Mouse (Mus musculus): ENCODE measurements around the gene Ttc3.
A peak's percentile ranks its signal among the peaks of the same experiment; 100 is the strongest.

Ttc3 gene

DNA sequence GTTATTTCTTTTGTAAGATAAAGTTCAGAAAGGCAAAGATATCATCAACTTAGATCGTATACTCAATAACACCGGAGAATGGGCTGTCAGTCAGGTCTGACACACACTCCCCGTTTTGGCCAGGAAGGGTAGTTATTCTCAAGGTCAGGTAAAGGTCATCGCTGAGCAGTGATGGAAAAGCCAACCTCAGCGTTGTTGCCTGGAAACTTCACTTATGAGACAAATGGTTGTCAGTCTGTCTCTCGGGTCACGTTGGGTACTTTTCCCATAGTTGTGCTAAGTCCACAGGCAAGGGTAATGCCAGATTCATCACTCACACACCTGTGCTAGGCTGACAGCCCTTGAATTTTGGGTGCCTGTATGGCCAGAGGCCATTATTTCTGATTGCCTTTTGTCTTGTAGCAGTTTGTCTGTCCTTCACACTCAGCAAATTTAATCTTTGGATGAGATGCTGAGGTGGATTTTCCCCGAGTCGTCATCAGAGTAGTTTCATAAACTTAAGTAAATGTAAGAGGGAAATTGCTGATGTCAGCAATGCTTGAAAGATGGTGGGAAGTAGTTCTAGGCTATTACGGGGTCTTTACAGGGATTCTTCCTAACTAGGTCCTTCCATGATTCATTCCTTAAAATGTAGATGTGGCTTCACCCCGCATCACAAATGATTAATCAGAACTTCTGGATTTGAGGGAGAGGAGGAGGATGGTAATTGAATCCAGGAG lies 13.5 kb upstream of the Ttc3 start:
- ATAC-seq (ENCODE audit: insufficient number of reproducible peaks, low FRiP score, low TSS enrichment), result no peak

- ATAC-seq (ENCODE audit: insufficient number of reproducible peaks, low FRiP score, low TSS enrichment), result no peak
These were observed 12.3 kb upstream of the Ttc3 start for GRCm38 (mm10) chr16:94358091-94358490.

GRCm38 (mm10) chr16:94360578-94361350 lies 9.7 kb upstream of the Ttc3 start:
- ATAC-seq (ENCODE audit: insufficient number of reproducible peaks, low FRiP score, low TSS enrichment), result no peak

GRCm38 (mm10) chr16:94362174-94362873 lies 8.1 kb upstream of the Ttc3 start:
- ATAC-seq (ENCODE audit: insufficient number of reproducible peaks, low FRiP score, low TSS enrichment), result no peak

DNA sequence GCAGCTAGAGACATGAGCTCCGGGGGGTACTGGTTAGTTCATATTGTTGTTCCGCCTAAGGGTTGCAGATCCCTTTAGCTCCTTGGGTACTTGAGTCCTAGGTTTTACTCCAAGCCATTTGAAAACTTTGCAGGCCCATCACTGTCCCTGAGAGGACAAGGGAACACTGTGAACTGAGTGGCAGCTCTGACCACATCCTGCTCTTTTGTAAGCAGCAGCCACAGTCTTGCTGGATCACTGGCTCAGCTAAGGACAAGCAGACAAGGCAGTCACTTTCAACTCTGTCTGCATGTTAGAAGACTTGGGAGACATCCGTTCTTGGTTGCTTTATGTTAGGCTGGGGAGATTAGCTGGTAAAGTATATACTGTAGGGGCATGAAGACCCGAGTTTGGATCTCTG lies 6.6 kb upstream of the Ttc3 start:
- ATAC-seq (ENCODE audit: insufficient number of reproducible peaks, low FRiP score, low TSS enrichment), result no peak

DNA sequence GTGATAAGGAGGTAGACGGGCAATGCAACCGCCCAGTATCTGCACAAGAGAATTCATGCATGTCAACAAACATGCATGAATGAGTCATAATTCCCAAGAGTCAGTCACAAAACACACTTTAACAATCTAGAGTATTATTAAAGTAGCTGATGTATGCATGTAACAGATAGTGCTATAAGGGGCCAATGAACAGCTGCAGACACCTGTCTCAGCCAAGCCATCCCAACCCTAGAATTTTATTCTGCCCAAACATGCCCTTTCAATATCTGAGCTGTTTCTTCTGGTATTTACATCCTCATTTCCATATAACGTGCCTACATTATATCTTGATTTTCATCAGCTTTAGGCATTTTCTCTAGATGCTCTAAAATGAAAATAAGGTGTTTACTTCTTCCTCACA lies 5.0 kb upstream of the Ttc3 start:
- ATAC-seq (ENCODE audit: insufficient number of reproducible peaks, low FRiP score, low TSS enrichment), result no peak

- 0 out of 2 replicates have a peak, but pooled peaks have one; percentile 18 for ATAC-seq (ENCODE audit: insufficient number of reproducible peaks, low FRiP score, low TSS enrichment)
These were observed 734 bp upstream of the Ttc3 start for GRCm38 (mm10) chr16:94369596-94370172.

GRCm38 (mm10) chr16:94370915-94371300 lies 490 bp downstream of the Ttc3 start:
- ATAC-seq (ENCODE audit: insufficient number of reproducible peaks, low FRiP score, low TSS enrichment), result no peak; the same call in none of the 2 replicates

DNA sequence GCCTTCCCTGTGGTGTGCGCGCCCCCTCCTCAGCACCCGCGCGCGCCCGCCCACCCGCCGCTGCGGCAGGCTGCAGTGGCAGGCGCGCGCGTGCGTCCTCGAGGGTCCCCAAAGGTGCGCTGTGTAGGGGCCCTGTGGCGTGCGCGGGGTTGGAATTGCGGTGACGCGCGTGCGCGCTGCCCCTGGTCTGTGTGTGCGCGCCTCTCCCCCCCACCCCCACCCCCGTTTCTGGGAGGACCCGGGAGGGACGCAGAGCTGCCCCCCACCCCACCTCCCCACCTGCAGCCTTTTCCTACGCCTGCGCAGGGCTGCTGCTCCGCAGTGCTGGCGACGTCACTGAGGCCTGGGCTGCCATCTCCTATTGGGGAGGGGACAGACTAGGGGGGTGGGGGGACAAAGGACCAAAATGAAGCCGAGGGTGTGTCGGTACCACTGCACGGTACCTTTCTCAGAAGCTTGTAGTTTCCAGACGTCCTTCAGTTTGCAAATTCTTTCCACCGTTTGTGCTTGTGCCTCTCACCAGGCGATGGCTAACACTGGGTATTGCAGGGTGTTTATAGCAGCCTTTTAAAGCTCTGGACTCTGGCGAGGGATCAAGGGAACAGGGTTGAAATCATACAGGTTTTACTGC lies 998 bp downstream of the Ttc3 start, which contains the start of gene Pigp:
Gene Pigp (minus strand): TSS at position 542 of the 631 bp plus-strand sequence.
- ATAC-seq (ENCODE audit: insufficient number of reproducible peaks, low FRiP score, low TSS enrichment), result peak; percentile 28; the same call in 1 of the 2 replicates

GRCm38 (mm10) chr16:94379386-94379785 lies 9.0 kb downstream of the Ttc3 start:
- no peak for ATAC-seq (ENCODE audit: insufficient number of reproducible peaks, low FRiP score, low TSS enrichment)

DNA sequence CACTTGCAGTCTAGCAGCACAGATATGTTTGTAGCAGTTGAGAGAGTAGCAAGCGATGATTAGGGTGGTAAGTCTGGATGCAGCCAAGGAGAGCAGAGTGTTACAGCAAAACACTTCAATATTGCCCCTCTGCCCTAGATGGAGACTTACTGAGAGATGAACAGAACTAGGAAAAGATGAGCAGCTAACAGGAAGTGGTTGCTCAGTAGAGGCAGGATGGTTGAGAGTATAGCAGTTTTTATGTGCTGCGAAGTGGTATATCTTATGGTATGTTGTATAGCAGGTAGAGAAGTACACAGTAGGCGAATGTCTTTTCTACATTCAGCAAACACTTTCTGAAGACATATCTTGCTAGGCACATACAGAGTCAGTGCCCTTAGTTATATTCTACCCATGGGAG lies 12.9 kb downstream of the Ttc3 start:
- no peak for ATAC-seq (ENCODE audit: insufficient number of reproducible peaks, low FRiP score, low TSS enrichment)

DNA sequence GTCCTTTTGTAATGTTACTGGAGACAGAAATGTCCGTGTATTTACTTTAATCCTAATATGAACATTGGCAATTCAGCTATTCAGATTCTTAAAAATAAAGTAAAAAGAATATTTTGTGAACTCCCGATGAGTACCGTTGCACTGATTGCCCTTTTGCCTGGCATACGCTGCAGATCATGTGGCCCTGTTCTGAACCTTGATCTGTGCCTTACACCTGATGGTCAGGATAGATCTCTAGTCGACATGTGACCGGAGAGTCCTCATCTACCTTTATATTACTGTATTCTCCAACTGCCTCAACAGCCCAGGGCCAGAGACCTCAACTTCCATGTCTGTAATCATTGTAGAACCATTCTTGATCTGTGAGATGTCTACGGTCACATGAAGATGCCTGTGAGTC lies 17.3 kb downstream of the Ttc3 start:
- no peak for ATAC-seq (ENCODE audit: insufficient number of reproducible peaks, low FRiP score, low TSS enrichment)

DNA sequence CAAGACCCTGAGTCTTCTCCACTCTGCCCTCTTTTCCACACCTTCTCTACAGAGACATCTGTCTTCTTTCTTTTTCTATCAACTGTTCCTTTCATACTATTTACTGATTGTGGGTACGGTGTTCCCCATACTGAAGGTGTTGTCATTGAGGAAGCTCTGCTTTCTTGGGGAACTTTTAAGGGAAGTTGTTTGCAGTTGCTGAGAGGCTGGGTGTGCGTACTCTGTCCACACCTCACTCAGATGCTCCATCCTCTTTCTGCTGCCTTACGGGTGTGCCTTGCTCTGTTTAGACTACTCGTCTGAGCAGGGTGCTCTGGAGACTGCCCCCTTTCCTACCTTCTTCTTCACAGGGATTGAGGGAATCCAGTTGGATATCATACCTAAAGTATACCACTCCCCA lies 21.9 kb downstream of the Ttc3 start:
- ATAC-seq (ENCODE audit: insufficient number of reproducible peaks, low FRiP score, low TSS enrichment), result no peak

- no peak for ATAC-seq (ENCODE audit: insufficient number of reproducible peaks, low FRiP score, low TSS enrichment)
These were observed 24.6 kb downstream of the Ttc3 start for GRCm38 (mm10) chr16:94395051-94395450.

- no peak for ATAC-seq (ENCODE audit: insufficient number of reproducible peaks, low FRiP score, low TSS enrichment)
These were observed 26.2 kb downstream of the Ttc3 start for GRCm38 (mm10) chr16:94396641-94397040.

DNA sequence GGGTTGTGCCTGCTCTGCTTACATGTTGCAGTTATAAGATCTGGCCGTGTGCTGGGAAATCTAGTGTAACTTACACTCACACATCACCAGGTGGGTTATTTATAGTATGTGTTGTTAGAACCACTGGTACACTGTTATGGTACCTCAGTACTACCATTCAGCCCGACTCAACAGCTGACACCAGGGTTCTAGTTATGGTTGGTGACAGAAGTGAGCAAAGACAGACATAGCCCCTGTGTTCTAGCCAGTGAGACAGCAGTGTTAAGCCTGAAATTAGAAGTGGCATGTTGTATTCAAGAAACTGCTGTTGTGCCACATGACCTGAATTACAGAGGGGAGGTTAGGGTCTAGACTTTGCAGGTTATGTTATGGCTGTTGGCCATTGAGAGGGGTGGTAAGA lies 28.7 kb downstream of the Ttc3 start:
- ATAC-seq (ENCODE audit: insufficient number of reproducible peaks, low FRiP score, low TSS enrichment), result no peak

GRCm38 (mm10) chr16:94401636-94402035 lies 31.2 kb downstream of the Ttc3 start:
- no peak for ATAC-seq (ENCODE audit: insufficient number of reproducible peaks, low FRiP score, low TSS enrichment)

- ATAC-seq (ENCODE audit: insufficient number of reproducible peaks, low FRiP score, low TSS enrichment), result no peak
These were observed 31.8 kb downstream of the Ttc3 start for GRCm38 (mm10) chr16:94402185-94402584.

- no peak for ATAC-seq (ENCODE audit: insufficient number of reproducible peaks, low FRiP score, low TSS enrichment)
These were observed 40.9 kb downstream of the Ttc3 start for GRCm38 (mm10) chr16:94411287-94411686.

DNA sequence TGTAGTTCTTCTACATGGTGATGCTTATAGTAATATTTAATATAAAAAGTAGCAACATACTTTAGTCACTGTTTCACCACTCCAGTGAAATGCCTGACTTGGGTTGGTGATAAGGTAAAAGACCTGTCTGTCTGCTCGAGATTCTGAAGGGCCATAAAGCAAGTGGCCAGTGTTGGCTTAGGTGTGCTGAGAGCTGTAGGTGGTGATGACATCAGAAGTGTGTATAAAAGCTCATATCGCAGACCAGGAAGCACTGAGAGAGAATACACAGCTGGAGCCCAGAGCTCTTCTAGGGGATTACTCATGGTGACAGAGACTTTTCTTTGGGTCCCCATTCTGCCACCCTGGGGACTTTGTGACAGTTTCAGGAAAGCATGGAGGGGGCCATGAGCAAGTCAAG lies 41.8 kb downstream of the Ttc3 start:
- no peak for ATAC-seq (ENCODE audit: insufficient number of reproducible peaks, low FRiP score, low TSS enrichment)
